Mouse (Mus musculus): Measurements from ENCODE around the gene Ccdc91. TPM values are rescaled to one million over a fixed set of nuclear protein-coding genes. Genes with fewer than 3 reads are reported as not detected.

Ccdc91 gene
- polyA plus RNA-seq, 1 experiment from 2014 or later: 28.7 TPM

Other genes starting within 250 kb of the Ccdc91 start
- gene Pthlh, start 211.6 kb upstream of the Ccdc91 start, polyA plus RNA-seq (2014; fragmentation: Nextera tagmentation; extraction: Ambion mirVana): 0.25 and 0.39 TPM in 2 replicates

All from midbrain, embryonic 11.5 days (tissue).